Mouse (Mus musculus): Measurements from ENCODE around the gene Prkab1.

Gene Prkab1

GRCm38 (mm10) chr5:116024327-116024739 is at the start of gene Prkab1:
Prkab1 (minus strand) TSS chr5:116024508.
- DNase-seq (ENCODE audit: low read depth, low spot score), result peak; percentile 83

DNA sequence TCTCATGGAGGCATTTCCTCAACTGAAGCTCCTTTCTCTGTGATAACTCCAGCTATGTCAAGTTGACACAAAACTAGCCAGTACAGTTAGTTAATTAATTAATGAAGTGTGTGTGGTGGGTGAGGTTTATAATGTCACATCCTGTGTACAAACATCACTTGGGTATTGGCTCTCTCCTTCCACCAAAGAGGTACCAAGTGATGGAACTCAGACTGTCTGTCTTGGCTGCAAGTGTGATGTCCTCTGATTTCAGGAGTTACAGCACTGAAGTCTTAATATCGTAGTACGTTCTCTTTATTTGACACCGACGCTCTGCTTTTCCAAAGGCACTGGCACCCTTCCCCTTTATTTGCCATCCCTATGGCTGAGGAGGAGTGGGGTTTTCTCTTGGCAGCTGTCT is 45.3 kb upstream of the Prkab1 start:
- no peak for DNase-seq (ENCODE audit: low read depth, low spot score)

DNA sequence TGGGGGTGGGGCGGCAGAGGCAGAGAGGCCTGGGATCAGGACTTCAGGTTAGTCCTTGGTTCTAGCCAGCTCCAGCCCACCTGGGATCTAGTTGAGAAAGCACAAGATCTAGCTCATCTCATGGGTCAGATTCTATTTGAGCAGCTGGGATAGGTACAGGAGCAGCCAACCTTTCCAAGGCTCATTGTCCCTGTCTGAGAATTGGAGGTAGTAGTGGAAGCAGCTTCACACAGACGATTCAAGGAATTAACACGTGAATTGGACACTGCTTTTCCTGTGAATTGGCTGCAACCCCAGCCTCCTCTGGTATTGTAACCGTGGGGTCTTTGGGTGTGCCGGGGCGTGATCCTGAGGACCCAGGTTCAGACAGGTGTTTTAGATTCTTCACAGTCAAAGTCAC is 28.5 kb upstream of the Prkab1 start:
- DNase-seq (ENCODE audit: low read depth, low spot score), result no peak

GRCm38 (mm10) chr5:116052171-116052570 is 27.9 kb upstream of the Prkab1 start:
- DNase-seq (ENCODE audit: low read depth, low spot score), result no peak

GRCm38 (mm10) chr5:116049821-116050220 is 25.5 kb upstream of the Prkab1 start:
- DNase-seq (ENCODE audit: low read depth, low spot score), result no peak

GRCm38 (mm10) chr5:116048321-116048720 is 24.0 kb upstream of the Prkab1 start:
- DNase-seq (ENCODE audit: low read depth, low spot score), result no peak

GRCm38 (mm10) chr5:116046246-116046645 is 21.9 kb upstream of the Prkab1 start:
- no peak for DNase-seq (ENCODE audit: low read depth, low spot score)

- no peak for DNase-seq (ENCODE audit: low read depth, low spot score)
Observed at GRCm38 (mm10) chr5:116045581-116045980, 21.3 kb upstream of the Prkab1 start.

- DNase-seq (ENCODE audit: low read depth, low spot score), result no peak
Observed at GRCm38 (mm10) chr5:116042241-116042640, 17.9 kb upstream of the Prkab1 start.

- no peak for DNase-seq (ENCODE audit: low read depth, low spot score)
Observed at GRCm38 (mm10) chr5:116039706-116040105, 15.4 kb upstream of the Prkab1 start.

GRCm38 (mm10) chr5:116037731-116038130 is 13.4 kb upstream of the Prkab1 start:
- DNase-seq (ENCODE audit: low read depth, low spot score), result no peak

GRCm38 (mm10) chr5:116036465-116036864 is 12.2 kb upstream of the Prkab1 start:
- no peak for DNase-seq (ENCODE audit: low read depth, low spot score)

DNA sequence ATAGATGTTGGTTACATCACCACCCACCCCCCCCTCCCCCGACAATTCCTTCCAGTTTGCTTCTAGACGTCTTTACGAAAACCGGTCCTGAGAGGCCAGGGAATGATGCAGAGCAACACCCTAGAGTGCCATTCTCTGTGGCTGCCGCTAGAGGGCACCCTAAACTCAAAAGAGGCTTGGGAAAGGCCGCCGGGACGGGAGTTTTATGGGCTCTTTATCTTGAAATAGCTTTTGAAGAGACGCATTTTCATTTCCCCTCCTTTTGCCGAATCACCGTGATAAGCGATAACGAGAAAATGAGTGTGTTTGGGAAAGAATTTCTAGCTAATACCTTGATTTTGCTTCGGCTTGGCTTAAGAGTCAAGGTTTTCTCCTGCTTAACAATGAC is 6.9 kb upstream of the Prkab1 start:
- no peak for DNase-seq (ENCODE audit: low read depth, low spot score)

GRCm38 (mm10) chr5:116030566-116031189 is 6.4 kb upstream of the Prkab1 start:
- no peak for DNase-seq (ENCODE audit: low read depth, low spot score)

GRCm38 (mm10) chr5:116029071-116029470 is 4.8 kb upstream of the Prkab1 start:
- DNase-seq (ENCODE audit: low read depth, low spot score), result no peak

DNA sequence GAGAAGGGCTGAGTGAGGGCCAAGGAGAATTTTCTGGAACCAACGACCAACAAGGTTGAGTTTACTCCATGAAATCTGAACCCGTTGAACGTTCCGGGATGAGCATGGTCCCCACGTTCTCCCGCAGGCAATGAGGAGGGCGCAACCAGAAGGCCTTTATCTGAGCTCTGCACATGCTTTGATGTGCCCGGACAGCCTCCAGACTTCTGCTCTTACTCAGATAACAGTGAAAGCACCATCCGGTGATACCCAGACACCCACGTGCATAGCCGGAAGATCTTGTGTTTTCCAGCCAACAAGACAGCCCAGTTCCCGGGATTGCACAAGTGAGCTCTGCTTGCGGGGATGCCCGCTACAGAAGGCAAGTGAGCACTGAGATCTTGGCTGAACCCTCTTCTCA is 2.3 kb upstream of the Prkab1 start:
- DNase-seq (ENCODE audit: low read depth, low spot score), result no peak

GRCm38 (mm10) chr5:116026107-116026506 is 1.8 kb upstream of the Prkab1 start:
- DNase-seq (ENCODE audit: low read depth, low spot score), result no peak

DNA sequence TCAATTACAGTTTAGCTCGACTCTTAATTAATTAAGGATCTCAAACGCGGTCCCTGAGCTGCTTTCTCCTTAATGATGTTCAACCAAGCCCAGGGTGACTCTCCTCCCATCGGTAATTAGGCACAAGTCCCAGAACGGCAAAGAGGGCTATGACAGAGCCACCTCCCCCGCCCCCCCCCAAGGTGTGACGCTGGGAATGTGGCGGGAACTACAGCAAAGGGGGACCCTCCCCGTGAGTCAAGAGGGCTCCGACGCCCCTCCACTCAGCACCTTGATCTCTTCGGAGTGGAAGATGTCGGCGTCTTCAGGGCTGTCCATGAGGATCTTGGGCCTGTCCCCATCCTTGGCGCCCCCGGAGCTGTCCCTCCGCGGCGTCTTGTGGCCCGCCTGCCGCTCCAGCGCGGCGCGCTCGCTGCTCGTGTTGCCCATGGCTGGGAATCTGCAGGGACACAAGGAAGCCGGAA is 455 bp downstream of the Prkab1 start:
- no peak for DNase-seq (ENCODE audit: low read depth, low spot score)

DNA sequence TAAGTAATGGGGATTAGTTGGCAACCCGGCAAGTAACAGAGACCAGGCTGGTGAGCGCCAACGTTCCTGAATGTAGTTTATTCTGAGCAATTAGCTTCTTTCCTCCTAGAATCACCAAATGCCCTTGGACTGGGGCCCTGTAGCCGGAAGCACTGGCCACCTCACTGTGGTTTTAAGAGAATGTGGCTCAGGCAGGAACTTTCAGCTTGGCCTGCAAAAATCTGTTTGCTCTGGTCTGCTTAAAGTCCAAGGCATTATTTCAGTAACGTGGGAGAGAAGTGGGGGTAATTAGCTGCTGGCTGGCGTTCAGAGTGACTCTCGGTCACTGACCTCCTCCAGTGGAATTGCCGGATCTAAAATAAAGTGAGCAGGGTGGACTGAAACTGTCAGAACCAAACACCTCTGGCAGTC is 1.1 kb downstream of the Prkab1 start:
- DNase-seq (ENCODE audit: low read depth, low spot score), result no peak

DNA sequence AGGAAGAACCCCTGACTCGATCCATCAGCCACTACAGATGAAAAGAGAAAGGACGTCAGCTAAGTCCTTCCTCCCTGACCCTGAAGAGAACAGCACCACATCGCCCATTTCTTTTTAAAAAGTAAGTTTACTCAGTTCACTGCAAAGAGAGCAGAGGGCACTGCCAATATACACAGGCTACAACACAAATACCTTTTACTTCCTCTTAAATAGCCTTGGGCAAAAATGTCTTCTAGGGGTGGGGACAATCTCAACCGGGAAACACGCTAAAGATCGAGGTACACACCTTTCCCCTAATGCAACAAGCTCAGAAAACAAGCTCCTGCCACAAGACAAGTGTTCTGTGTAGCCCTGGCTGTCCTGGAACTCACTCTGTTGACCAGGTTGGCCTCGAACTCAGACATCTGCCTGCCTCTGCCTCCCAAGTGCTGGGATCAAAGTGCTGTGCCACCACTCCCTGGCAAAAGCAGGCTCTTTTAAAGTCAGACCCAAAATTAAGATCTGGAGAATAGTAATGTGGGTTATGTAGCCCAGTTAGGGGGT is 1.6 kb downstream of the Prkab1 start:
- no peak for DNase-seq (ENCODE audit: low read depth, low spot score)

DNA sequence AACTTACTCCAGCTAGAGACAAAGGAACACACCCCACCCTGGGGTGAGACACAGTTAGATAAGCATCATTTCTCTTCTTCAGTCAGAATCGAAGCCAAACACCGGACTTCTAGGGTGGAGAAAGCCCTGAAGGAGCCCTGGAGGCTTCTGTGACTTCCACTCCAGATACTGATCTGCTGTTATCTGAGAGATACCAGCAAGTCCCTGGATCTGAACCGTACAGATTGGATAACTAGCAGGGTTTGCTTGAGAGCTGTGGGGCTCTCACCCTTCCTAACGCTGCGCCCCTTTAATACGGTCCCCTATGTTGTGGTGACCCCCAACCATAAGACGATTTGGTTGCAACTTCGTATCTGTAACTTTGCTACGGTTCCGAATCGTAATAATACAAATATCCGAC is 2.2 kb downstream of the Prkab1 start:
- no peak for DNase-seq (ENCODE audit: low read depth, low spot score)

GRCm38 (mm10) chr5:116021552-116021951 is 2.8 kb downstream of the Prkab1 start:
- no peak for DNase-seq (ENCODE audit: low read depth, low spot score)

GRCm38 (mm10) chr5:116019371-116019770 is 4.9 kb downstream of the Prkab1 start:
- no peak for DNase-seq (ENCODE audit: low read depth, low spot score)

DNA sequence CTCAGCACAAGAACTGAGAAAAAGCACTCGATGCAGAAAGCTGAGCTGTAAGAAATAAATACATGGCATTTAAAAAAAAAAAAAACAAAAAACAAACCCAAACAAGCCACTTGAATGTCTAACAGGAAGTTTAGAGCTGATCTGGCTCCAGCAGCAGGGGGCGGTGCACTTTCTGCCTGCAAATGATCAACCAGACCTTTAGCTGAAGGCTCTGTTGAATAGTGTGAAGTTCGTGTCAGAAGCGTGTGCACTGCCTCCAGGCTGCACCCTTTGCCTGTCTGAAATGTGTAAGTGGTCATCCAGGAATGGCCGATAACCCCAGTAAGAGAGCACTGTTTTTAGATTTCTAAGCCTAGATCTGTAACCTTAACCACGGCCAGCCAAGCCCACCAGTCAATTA is 5.5 kb downstream of the Prkab1 start:
- DNase-seq (ENCODE audit: low read depth, low spot score), result no peak
